Mouse (Mus musculus) lung, embryonic 16.5 days (tissue): ENCODE measurements around the gene Fam117b. TPM values are rescaled to one million over a fixed set of nuclear protein-coding genes. Genes with fewer than 3 reads are reported as not detected.

Source experiments
- ATAC-seq: fragments of 200-750 bp; cut with Nextera tagmentation; 2 replicates; pipeline ENCODE4 v1.8.0; 2017; ENCODE audit warnings: low read depth, mild to moderate bottlenecking, moderate library complexity
- H3K27ac ChIP-seq: fragments of 300-500 bp; sonication (generic); 2 replicates; pipeline ENCODE4 v1.5.1; 2014; ENCODE audit warnings: mild to moderate bottlenecking, control low read depth, low read length
- H3K27me3 ChIP-seq: fragments of 300-500 bp; sonication (generic); 2 replicates; pipeline ENCODE4 v1.6.1; 2014; ENCODE audit warnings: low read depth, low read length, mixed read lengths; ENCODE audit not compliant: control insufficient read depth, insufficient read depth
- H3K36me3 ChIP-seq: fragments of 300-500 bp; sonication (generic); 2 replicates; pipeline ENCODE4 v1.6.1; 2014; ENCODE audit warnings: low read length; ENCODE audit not compliant: control insufficient read depth, insufficient read depth
- H3K4me1 ChIP-seq: fragments of 300-500 bp; sonication (generic); replicated peaks from 2 replicates; pipeline ENCODE4 v1.6.1; 2014; ENCODE audit warnings: low read length, mixed read lengths; ENCODE audit not compliant: control insufficient read depth, insufficient read depth
- H3K4me2 ChIP-seq: fragments of 300-500 bp; sonication (generic); 2 replicates; pipeline ENCODE4 v1.6.1; 2014; ENCODE audit warnings: low read depth, low read length, control low read depth
- H3K4me3 ChIP-seq: fragments of 300-500 bp; sonication (generic); 2 replicates; pipeline ENCODE4 v1.5.1; 2014; ENCODE audit warnings: mild to moderate bottlenecking, low read length, control low read depth
- H3K9ac ChIP-seq: fragments of 300-500 bp; sonication (generic); 2 replicates; pipeline ENCODE4 v1.6.1; 2014; ENCODE audit warnings: low read length, control low read depth
- H3K9me3 ChIP-seq: fragments of 300-500 bp; sonication (generic); 2 replicates; pipeline ENCODE4 v1.6.1; 2016; ENCODE audit warnings: low read length; ENCODE audit not compliant: control insufficient read depth
- WGBS: fragments of 180-500 bp; shearing (Covaris S2); extraction: QIAGEN DNeasy Blood & Tissue Kit; methylation state at CpG from one replicate; pipeline ENCODE4 v1.1.7; 2014; 5-methylcytosine and 5-hydroxymethylcytosine counted together
- polyA plus RNA-seq: library from polyadenylated mRNA; unstranded; fragments of >200 nt; fragmentation: Nextera tagmentation; extraction: Ambion mirVana; gene quantifications from 2 replicates; pipeline ENCODE4 v1.2.1, GENCODE M21; 2015

Fam117b gene
- polyA plus RNA-seq, 1 experiment from 2014 or later: 8.9 TPM

DNA sequence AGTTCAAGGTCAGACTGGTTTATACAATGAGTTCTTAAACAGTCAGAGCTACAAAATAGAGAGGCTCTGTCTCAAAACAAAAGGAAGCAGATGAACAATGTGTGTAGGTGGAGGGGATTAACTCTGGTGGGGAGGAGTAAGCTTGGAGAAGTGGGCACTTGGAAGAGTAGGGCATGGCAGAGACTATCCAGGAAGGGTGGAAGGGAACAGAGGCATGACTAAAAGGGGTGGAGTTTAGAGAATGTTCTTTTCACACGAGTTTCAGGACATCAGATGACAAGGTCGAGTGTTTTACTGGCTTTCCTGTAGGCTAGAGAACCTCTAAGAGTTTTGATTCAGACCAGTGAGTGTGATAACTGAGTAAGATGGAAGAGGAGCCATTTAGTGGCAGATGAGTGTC, 5.1 kb upstream of the Fam117b start:
- ATAC-seq: peak; percentile 49
- Histone ChIP-seq H3K9ac (no peak overlapping the region), H3K36me3 (no peaks in the 10 kb centered on the region), H3K27ac (peak overlapping the region; percentile 65), H3K9me3 (no peaks in the 10 kb centered on the region), H3K4me3 (no peak overlapping the region), H3K4me1 (no peaks in the 10 kb centered on the region), H3K27me3 (no peaks in the 10 kb centered on the region), H3K4me2 (no peak overlapping the region)
- 14% methylated on average over 2 of the region's 2 CpGs for WGBS

DNA sequence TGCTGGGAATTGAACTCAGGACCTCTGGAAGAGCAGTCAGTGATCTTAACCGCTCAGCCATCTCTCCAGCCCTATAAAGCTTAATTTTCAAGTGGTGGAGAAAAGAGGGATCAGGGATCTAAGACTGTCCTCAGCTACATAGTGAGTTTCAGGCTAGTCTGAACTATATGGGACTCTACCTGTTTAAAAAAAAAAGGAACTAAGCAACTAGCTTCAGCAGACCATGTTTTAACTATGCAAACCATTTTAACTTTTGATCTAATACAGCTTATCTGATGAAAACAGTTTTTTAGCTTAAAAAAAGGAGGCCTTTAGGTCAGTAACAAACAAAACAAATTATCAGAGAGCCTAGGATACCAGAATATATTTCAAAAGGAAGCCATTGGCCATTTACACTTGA, 1.9 kb upstream of the Fam117b start:
- 92% methylated on average over 1 of the region's 1 CpGs for WGBS

DNA sequence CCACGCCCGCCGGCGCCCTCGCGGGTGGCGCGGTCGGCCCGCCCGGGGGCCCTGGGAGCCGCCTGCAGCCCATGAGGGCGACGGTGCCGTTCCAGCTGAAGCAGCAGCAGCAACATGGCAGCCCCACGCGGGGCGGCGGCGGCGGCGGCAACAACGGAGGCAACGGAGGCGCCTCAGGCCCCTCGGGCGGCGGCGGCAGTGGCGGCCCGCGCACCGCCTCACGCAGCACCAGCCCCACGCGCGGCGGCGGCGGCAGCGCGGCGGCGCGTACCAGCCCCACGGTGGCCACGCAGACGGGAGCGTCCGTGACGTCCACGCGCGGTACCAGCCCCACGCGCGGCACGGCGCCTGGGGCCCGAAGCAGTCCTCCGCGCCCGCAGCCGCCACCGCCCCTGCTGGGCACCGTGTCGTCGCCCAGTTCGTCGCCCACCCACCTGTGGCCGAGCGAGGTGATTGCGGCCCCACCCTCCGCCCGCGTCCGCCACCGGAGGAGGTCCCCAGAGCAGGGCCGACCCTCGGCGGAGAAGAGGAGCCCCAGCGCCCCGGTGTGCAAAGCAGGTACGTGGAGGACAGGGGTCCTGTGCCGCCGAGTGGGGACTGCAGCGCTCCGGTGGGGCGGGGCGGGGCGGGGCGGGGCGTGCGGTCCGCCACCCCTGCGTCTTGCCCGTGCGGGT, 526 bp downstream of the Fam117b start:
- Histone ChIP-seq H3K4me1 (peaks cover 24% of the 10 kb centered on the region), H3K9ac (peak overlapping the region; percentile 94), H3K27me3 (no peaks in the 10 kb centered on the region), H3K36me3 (no peaks in the 10 kb centered on the region), H3K9me3 (no peaks in the 10 kb centered on the region), H3K4me2 (peak overlapping the region; percentile 65), H3K4me3 (peak overlapping the region; percentile 96), H3K27ac (peak overlapping the region; percentile 94)
- WGBS: under 1% methylated on average over 84 of the region's 98 CpGs
- ATAC-seq: peak; percentile 25

More for the DNA sequence above, 1.9 kb upstream of the Fam117b start:
- Histone ChIP-seq H3K9ac (no peak overlapping the region), H3K4me2 (no peak overlapping the region), H3K4me3 (no peak overlapping the region), H3K4me1 (peaks cover 17% of the 10 kb centered on the region), H3K27ac (no peak overlapping the region), H3K9me3 (no peaks in the 10 kb centered on the region), H3K27me3 (no peaks in the 10 kb centered on the region), H3K36me3 (no peaks in the 10 kb centered on the region)
- ATAC-seq: no peak

DNA sequence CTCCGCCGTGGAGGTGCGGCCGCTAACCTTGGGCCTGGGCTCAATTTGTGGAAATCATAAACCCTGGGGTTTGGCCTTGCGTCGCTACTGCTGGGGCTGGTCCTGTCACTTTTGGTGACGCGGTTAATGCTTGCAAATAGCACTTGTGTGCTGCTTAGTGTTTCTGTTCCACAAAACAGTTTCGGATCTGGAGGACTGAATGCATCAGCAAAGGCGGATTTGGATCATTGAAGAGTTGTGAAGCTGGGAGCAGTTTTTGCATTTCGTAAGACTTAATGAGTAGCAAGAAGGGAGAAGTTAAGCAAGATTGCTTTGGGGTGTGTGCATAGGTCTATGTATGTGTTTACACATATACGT, 1.0 kb downstream of the Fam117b start:
- peak overlapping the region; percentile 94 for H3K27ac ChIP-seq
- no peaks in the 10 kb centered on the region for H3K9me3 ChIP-seq
- H3K9ac ChIP-seq: peak overlapping the region; percentile 94
- peak overlapping the region; percentile 65 for H3K4me2 ChIP-seq
- ATAC-seq: no peak
- H3K4me1 ChIP-seq: peaks cover 24% of the 10 kb centered on the region
- H3K36me3 ChIP-seq: no peaks in the 10 kb centered on the region
- 3% methylated on average over 12 of the region's 12 CpGs for WGBS
- peak overlapping the region; percentile 96 for H3K4me3 ChIP-seq
- no peaks in the 10 kb centered on the region for H3K27me3 ChIP-seq

DNA sequence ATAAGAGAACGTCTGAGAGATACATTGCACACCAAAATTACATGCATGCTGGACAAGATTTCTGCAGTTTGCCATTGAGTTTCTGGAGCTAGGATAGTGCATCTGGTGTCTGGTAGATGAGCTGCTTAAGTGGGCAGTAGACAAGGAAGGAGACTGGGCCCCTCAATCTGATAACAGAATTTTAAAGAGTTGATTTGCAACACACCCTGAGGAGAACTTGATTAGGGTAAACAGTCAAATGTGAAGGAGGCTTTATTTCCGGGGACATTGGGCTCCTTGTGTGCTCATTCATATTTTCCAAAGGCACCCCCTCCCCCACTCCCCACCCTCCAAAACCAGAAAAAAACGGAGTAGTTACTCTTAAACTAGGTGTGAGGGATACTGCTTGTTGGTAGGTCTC, 2.0 kb downstream of the Fam117b start:
- Histone ChIP-seq H3K9ac (peak overlapping the region; percentile 94), H3K27me3 (no peaks in the 10 kb centered on the region), H3K9me3 (no peaks in the 10 kb centered on the region), H3K36me3 (no peaks in the 10 kb centered on the region), H3K4me1 (peaks cover 24% of the 10 kb centered on the region), H3K4me3 (peak overlapping the region; percentile 96), H3K27ac (peak overlapping the region; percentile 24; the same call in 1 of the 2 replicates), H3K4me2 (peak overlapping the region; percentile 65)
- no peak for ATAC-seq
- WGBS: 47% methylated on average over 3 of the region's 3 CpGs

DNA sequence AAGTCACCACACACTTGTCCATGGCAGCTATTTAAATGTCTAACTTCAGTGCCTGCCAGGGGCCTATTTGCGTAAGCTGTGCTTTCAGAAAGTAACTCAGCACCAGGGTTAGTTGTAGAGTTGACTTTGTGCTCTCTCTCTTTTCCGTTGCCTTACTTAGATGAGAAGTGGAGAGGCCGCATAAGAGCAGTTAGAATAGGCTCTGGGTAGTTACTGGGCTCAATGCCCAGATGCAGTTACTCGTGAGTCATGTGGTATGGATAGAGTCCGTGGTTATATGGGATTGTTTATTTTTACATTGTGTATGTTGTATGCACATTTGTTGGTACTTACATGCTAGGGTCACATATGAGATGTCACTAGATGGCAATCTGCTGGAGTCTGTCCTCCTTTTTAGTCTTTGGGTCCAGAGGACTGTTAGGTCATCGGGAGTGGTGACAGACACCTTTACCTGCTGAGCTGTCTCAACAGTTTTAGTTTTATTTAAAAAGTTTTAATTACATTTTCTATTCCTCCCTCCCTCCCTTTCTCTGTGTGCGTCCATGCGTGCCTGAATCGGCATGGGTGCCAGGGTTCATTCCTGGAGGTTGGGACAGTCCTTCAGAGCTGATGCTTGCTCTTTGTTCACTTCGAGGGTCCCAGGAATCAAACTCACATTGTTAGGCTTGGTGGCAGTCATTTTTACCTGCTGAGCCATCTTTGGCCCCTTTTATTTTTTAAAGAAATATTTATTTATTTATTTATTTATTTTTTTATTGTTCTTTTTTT, 3.2 kb downstream of the Fam117b start:
- H3K27ac ChIP-seq: peak overlapping the region; percentile 78
- H3K9ac ChIP-seq: no peak overlapping the region; the same call in 1 of the 2 replicates
- no peaks in the 10 kb centered on the region for H3K36me3 ChIP-seq
- H3K4me3 ChIP-seq: peak overlapping the region; percentile 96
- H3K27me3 ChIP-seq: no peaks in the 10 kb centered on the region
- H3K4me1 ChIP-seq: peaks cover 24% of the 10 kb centered on the region
- 50% methylated on average over 10 of the region's 10 CpGs for WGBS
- peak; percentile 39 for ATAC-seq
- H3K9me3 ChIP-seq: no peaks in the 10 kb centered on the region
- peak overlapping the region; percentile 65 for H3K4me2 ChIP-seq

DNA sequence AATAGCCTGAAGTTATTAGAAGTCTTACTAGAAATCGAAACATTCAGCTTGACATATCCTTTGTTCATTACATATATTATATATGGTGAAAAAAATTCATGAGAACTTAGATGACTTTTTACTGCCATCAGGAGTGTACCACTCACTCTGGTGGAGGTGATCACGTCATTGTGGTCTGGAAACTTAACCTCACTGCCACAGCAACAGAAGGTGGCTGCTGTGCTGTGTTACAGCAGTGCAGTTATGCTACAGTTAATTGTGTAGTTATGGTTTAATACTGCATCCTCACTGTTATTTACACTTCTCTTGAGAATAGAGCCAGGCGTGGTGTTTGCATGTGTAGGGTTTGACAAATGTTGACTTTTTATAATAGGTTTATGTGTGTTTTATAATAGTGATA, 4.6 kb downstream of the Fam117b start:
- H3K9ac ChIP-seq: no peak overlapping the region
- H3K27me3 ChIP-seq: no peaks in the 10 kb centered on the region
- H3K4me3 ChIP-seq: no peak overlapping the region
- no peak overlapping the region for H3K4me2 ChIP-seq
- H3K36me3 ChIP-seq: peaks cover 2% of the 10 kb centered on the region; the same call in 1 of the 2 replicates
- ATAC-seq: no peak
- H3K27ac ChIP-seq: no peak overlapping the region
- WGBS: 64% methylated on average over 3 of the region's 3 CpGs
- H3K4me1 ChIP-seq: peaks cover 24% of the 10 kb centered on the region
- H3K9me3 ChIP-seq: peaks cover under 1% of the 10 kb centered on the region; the same call in 1 of the 2 replicates

DNA sequence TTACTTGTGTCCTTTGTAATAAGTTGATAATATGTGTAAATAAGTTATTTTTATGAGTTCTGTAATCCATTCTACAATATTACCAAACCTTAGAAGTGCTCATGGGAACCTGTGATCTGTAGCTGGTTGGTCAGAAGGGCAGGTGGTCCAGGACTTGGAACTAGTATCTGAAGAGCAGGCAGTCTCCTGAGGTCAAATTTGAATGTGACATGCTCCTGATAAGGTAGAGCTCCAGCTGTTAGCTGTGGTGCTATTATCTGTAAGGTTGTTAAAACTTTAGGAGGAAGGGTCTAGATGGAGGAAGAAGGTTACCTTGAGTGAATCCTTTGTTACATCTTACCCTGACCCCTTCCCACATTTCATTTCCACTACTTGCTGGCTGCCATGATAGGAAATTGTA, 5.3 kb downstream of the Fam117b start:
- H3K4me3 ChIP-seq: no peak overlapping the region
- no peaks in the 10 kb centered on the region for H3K27me3 ChIP-seq
- H3K36me3 ChIP-seq: peaks cover 5% of the 10 kb centered on the region; the same call in 1 of the 2 replicates
- ATAC-seq: no peak
- no peak overlapping the region for H3K27ac ChIP-seq
- H3K9ac ChIP-seq: no peak overlapping the region
- H3K9me3 ChIP-seq: peaks cover 4% of the 10 kb centered on the region; the same call in 1 of the 2 replicates
- H3K4me1 ChIP-seq: peaks cover 24% of the 10 kb centered on the region
- H3K4me2 ChIP-seq: no peak overlapping the region

DNA sequence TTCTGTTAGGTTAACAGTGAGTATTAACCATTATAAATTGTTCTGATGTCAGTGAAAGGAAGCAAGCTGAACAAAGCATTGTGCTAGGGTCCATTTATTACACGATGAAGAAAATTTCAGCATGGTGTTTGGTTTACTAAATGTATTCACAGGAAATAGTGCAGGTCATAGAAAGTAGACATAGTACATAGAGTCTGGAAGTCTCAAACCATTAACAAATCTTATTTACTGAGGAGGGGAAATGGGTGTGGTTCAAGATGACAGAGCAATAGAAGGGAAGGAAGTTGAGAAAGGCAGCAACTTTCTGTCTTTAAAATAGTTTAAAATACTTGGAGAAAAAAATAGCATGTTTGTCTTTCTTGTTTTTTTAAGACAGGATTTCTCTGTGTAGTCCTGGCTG, 10.4 kb downstream of the Fam117b start:
- H3K27me3 ChIP-seq: no peaks in the 10 kb centered on the region
- H3K4me3 ChIP-seq: no peak overlapping the region
- H3K36me3 ChIP-seq: peaks cover 5% of the 10 kb centered on the region; the same call in 1 of the 2 replicates
- peak; percentile 61 for ATAC-seq
- H3K4me2 ChIP-seq: no peak overlapping the region
- H3K9ac ChIP-seq: no peak overlapping the region
- H3K9me3 ChIP-seq: peaks cover 4% of the 10 kb centered on the region; the same call in 1 of the 2 replicates
- H3K4me1 ChIP-seq: 0 out of 2 replicates have a peak, but pooled peaks cover 2% of the 10 kb centered on the region
- WGBS: 42% methylated on average over 1 of the region's 1 CpGs
- H3K27ac ChIP-seq: 0 out of 2 replicates have a peak overlapping the region, but pooled peaks have one; percentile 5
